Mouse (Mus musculus) lung, postnatal 14 days (tissue): Measurements from ENCODE around the gene Rnf187.
"Not testable (repeated sequence)": the region's sequence is repeated elsewhere in the genome, so short reads cannot be mapped to it uniquely, and the experiment has no call there.

Experiments used
- DNase-seq: peaks from one replicate; pipeline ENCODE4 v3.0.0; 2021

Gene Rnf187

DNA sequence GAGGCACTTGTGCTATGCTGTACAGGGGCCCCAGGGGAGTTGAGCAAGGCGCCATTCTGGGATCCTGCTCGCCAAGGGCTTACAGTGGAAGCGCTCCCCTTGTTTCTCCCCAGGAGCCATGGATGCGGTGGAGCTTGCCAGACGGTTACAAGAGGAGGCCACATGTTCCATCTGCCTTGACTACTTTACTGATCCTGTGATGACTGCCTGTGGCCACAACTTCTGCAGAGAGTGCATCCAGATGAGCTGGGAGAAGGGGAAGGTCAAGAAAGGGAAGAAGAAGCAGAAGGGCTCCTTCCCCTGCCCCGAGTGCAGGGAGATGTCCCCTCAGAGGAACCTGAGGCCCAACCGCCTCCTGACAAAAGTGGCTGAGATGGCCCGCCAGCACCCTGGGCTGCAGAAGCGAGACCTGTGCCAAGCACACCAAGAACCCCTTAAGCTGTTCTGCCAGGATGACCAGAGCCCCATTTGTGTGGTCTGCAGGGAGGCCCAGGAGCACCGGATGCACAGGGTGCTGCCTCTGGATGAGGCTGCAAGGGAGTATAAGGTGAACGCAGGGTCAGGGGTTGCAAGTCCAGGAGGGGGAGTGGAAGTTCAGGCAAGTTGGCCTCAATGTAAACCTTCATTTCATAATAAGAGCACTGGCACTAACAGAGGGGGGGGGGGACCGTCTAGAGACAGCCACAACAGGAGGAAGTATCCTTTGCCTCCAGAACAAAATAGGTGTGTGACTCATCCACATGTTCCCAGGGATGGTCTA is 26.5 kb upstream of the Rnf187 start:
- no peak for DNase-seq

DNA sequence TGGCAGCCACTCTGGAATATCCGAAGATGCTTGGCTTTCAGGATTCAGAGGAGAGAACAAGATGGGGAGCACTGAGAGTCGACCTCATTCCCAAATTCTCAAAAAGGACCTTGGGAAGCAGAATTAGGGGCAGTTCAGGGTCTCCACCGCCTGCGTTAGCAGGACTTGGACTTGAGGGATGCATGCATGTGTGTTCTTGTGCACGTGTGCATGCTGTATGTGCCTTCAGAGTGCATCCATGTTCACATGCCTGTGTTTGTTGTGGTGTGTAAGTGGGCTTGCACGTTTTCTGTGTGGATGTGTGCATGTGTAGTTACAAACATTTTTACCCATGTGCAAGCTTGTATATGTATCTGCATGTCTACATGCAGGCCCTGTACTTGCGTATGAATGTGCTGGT is 25.5 kb upstream of the Rnf187 start:
- no peak for DNase-seq

GRCm38 (mm10) chr11:58963543-58963942 is 24.8 kb upstream of the Rnf187 start:
- DNase-seq: peak; percentile 46

DNA sequence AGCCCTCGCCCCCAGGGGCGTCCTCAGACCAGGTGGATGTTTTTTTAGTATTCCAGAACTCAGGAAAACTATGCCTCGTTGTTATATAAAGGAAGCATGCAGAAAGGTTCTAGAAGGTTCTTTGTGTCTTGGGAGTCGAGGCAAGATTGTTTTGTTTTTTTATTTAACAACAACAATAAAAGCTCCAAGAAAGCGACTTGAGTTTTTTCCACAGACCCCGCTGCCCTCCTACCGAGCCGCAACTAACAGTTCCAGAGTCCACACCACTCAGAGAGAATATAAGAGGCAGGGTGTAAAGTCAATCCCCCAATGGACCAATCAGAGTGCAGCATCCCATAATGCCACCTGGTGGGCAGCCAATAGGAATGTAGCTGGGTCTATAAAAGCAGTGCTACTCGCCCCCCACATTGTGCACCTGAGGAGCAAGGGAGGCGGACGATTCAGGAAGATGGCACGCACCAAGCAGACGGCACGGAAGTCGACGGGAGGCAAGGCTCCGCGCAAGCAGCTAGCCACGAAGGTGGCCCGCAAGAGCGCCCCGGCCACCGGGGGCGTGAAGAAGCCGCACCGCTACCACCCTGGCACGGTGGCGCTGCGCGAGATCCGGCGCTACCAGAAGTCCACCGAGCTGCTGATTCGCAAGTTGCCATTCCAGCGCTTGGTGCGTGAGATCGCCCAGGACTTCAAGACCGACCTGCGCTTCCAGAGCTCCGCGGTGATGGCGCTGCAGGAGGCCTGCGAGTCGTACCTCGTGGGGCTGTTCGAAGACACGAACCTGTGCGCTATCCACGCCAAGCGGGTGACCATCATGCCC is 22.9 kb upstream of the Rnf187 start:
- DNase-seq: no peak

DNA sequence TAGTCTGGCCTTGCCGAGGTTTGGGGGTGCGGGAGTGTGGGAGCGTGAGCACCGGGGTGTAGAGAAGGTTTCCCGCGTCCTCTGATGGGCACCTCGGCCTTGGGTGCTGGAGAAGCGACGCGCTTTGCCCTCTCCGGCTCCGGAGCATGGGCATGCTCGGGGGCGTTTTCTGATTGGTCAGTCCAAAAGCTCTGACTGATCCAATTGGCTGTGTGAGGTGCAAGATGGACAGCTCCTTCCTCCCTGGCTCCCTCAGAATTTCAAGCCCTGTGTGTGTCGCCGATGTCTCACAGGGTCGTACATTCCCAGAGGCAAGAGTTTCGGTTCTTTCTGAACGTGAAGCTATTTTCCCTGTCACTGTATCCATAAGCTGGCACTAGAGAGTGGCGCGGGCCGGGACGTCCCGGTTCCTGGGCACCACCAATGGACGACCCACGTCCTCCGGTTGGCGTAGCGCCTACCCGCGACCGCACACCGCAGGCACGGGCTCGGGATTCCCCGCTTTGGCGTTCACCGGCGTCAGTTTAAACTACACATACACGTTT is 21.3 kb upstream of the Rnf187 start:
- peak; percentile 78 for DNase-seq

DNA sequence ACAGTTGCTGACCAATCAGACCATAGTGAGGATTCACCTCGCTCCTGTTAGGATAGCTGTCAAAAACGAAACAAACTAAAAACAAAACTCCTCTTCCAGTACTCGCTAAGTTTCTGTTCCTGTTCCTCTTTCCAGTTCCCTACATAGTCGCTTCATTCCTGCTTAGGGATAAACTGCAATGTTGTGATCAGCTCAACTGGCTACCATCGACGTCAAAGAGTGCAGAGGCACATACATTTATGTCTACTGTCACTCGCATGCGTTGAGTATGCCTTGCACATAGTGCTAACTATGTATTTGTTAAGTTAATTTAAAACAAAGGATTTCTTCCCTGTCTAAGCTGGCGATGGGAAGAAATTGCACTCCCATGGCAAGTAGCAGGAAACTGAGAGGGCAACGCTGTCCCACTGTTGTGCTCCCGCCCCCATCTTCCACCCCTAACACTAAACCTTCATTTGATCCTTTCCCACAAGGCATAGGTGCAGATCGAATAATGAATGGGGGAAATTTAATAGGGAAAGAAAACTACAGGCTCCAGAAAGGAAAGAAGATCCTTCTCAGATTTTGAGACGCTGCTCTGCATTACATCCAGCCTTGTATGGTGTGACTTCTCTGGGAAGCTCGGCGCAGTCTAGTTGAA is 20.6 kb upstream of the Rnf187 start:
- DNase-seq: no peak

DNA sequence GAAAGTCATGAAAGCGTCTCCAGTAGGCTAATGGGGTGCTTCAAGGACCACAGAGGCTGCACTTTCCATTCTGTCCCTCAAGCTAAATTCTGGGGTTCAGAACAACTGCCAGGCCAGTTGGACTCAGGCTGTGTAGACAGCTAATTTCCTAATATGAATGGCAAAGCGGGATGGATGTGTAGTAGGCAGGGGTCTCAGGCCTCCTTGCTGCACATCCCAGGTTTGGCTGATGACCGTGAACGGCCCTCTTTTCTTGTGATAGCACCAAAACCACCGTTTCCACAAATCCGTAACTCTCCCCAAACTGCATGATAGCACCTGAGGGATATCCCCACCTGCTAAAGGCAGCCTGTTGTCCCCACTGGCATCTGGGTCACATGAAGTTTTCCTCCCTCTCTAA is 19.8 kb upstream of the Rnf187 start:
- no peak for DNase-seq

DNA sequence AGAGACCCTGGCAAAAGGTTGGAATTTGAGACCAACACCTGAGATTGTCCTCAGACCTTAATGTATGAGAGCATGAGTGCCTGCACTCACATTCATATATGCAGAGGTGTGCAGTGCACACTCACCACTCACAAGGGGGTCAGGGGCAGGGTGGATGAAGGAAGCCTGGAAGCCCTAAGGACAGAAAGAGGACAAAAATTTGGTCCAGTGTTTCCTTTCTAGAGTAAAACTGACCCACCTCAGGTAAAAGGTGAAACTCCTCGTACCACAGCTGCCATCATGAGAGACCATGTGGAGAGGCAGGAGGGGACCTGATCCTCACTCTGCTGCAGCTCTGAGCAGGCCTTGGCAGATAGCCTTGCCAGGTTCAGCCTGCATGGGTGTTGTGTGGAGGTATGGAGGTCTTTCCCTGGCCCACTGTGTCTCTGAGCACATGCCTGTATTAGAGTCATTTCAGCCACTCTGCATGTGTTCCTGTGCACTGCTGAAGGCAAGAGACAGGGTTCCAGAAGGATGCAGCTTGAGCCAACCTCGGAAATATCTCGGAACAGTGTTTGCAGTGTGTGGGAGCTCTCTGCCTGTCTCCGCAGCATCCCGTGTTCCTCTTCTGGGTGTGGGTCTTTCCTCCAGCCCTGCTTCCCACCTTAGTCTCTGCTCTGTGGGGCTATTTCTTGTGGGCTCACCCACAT is 18.7 kb upstream of the Rnf187 start:
- no peak for DNase-seq

DNA sequence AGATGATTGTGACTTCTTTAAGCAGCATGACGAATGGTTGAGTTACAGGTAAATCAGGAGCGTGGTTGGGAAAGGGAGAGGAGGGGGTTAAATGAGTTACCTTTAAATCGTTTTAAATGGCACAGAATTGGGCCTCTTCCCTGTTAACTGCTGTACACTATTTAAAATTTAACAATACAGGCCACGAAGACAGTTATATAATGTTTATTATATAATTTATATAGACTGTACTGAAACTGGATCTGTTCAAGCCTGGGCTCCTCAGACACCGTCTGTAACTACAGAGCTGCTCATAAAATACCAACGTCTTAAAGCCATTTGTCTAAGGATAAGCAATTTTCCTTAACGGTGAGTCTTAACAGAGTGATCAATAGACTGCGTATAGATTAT is 17.1 kb upstream of the Rnf187 start:
- DNase-seq: no peak

- no peak for DNase-seq
Observed at GRCm38 (mm10) chr11:58955143-58955867, 16.6 kb upstream of the Rnf187 start.

GRCm38 (mm10) chr11:58954420-58955142 is 15.9 kb upstream of the Rnf187 start, which contains the start of the genes Hist3h2a and Trim17:
Gene Hist3h2a, plus strand, starts transcription at chr11:58954685.
Gene Trim17, plus strand, starts transcription at chr11:58954685.
- peak; percentile 82 for DNase-seq

DNA sequence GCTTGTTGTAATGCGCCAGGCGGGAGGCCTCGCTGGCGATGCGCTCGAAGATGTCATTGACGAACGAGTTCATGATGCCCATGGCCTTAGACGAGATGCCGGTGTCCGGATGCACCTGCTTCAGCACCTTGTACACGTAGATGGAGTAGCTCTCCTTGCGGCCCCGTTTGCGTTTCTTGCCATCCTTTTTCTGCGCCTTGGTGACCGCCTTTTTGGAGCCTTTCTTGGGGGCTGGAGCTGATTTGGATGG is 15.4 kb upstream of the Rnf187 start:
- not testable (repeated sequence) for DNase-seq

DNA sequence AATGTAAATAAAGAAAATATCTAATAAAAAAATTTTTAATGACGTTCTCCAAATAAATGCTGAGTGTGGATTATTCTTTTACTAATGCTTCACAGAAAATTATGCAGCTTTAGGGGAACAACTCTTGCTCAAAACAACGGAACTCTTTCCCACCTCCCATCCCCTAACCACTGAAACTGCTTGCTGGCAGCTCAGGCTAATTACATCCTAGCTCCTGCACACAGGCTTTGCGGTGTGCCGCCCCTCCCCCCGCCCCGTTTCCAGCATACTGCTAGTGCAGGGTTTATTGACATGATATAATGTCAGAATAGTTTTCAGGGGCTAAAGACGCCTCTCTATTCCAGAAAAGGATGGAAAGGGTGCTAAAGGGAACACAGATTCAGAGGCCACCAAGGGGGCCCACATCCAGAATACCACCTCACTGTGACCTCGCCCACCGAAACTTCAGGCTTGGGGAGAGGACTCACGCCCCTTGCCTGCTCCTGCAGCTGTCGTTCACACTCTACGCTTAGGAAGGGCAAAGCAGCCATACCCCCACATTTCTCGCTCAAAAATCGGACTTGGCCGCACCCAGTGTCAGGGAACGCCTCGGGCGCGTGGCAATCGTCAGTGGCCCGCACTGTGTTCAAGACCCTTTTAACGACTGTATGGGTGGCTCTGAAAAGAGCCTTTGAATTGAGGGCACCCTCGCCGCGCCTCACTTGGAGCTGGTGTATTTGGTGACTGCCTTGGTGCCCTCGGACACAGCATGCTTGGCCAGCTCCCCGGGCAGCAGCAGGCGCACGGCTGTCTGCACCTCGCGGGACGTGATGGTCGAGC is 14.8 kb upstream of the Rnf187 start:
- DNase-seq: peak; percentile 25

GRCm38 (mm10) chr11:58951210-58951609 is 12.5 kb upstream of the Rnf187 start:
- no peak for DNase-seq

DNA sequence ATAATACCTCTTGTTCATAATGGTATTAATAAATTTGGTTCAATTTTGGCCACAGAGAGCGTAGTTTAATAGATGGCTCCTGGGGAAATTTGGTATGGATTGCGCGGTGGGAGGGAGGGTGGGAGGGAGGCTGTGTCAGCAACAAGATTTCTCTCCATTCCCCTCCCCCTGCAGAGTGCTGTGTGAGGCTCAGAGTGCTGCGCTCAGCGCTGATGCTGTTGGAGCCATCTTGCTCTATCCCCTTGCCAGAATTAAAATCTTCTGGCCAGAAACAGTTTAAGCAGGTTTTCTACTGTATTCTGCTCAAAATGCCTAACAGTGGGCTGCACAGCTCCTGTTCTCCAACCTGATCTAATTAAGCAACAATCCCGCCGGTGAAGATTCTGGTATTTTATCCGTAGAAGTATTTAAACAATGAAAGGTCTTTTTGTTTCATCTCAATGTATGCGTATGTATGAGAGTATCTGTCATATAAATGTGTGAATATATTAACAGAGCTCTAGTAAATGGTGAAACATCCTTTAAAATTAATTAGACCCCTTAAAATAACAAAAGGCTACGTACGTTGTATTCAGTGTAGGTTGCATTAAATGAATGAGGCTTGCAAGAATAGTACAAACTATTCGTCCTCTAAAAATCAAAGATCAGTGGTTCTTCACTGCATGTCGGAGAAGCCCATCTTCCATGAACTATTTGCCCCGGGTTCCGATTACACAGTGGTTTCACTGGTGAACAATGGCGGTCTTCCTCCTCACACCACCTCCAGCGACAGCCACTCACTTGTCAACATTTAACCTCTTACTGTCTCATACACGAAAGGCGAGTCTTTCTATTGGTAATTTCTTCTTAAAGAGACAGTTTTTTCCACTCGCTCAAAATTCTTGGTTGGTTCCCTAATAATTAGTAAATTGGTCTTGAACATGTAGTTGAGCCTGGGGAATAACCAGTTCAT is 11.0 kb upstream of the Rnf187 start:
- DNase-seq: no peak

DNA sequence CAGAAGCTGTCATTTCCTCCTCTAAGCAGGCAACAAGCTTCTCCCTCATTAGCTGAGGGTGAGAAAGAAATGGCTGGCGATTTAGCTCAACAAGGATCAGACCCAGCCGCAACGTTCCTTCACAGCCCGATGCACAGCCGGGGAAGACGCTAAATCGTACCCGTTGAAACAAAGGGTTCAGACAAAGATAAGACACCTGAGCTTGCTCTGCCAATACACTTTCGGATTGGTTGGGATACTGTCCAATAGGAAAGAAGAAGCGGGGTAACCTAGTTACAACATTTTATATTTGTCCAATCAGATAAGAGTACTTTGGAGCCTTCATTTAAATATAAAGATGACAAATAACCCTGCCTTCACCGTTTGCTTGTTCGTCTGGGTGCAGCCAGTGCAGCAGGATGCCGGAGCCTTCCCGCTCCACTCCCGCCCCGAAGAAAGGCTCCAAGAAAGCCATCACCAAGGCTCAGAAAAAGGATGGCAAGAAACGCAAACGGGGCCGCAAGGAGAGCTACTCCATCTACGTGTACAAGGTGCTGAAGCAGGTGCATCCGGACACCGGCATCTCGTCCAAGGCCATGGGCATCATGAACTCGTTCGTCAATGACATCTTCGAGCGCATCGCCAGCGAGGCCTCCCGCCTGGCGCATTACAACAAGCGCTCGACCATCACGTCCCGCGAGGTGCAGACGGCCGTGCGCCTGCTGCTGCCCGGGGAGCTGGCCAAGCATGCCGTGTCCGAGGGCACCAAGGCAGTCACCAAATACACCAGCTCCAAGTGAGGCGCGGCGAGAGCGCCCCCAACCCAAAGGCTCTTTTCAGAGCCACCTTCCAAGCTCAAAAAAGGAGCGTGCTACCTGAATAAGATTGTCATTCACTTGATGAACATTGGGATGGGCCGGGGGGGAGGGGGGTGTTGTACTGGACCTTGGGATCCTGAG is 10.1 kb upstream of the Rnf187 start, which contains the start of gene Hist3h2ba:
Hist3h2ba (plus strand) TSS at position 379 of the 938 bp plus-strand sequence.
- peak; percentile 29 for DNase-seq

DNA sequence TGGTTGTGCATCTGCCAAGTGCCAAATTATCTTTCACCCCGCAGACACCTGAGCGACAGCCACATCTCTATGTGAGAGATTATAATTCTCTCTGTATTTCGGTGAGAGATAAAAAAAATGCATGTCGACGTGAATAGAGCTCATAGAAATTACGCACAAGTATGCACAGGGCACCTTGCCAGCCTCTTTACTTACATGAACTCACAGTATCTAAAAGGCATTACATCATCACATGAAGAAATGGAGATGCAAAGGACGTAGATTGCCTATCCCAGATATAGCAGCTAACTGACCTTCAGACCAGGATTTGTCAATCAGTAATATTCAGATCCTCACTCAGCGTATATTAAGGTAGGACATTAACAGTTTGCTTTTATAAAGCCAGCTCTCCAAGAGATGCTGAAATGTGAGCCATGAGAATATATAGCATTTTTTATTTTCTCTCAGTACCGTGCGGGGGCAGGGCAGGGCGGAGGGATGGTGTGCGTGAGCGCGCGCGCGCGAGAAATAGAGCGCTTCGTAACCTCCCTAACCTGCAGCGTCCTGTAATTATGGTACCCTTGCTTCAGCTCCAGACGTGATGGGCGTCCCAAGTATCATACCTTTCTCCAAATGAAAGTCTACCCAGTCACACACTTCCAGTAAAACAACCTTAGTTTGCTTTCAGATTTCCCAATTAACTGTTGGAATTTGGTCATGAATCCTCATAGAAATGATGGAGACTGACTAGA is 9.2 kb upstream of the Rnf187 start:
- no peak for DNase-seq

DNA sequence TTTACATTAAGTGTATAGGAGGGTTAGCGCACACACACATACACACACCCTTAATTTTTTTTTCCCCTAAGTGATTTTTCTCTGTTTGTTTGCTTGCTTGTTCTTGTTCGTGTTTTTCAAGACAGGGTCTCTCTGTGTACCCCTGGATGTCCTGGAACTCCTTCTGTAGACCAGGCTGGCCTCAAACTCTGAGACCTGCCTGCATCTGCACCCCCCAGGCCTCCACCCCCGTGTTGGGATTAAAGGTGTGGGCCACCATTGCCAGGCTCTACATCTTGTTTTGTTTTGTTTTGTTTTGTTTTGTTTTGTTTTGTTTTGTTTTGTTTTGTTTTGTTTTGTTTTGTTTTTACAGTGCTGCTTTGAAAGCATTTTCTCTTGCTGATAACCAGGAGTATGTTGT is 8.6 kb upstream of the Rnf187 start:
- DNase-seq: no peak
